ENCODE assay signal across 7 mouse cellular contexts in genomic region chr5:149322938-149323553, GRCm38 (mm10). TPM values are rescaled to one million over a fixed set of nuclear protein-coding genes. Genes with fewer than 3 reads are reported as not detected.
DNase-seq lines count a peak whose midpoint lies in the region; ATAC-seq and TF ChIP-seq lines count a peak whose summit lies in the region.

No protein-coding gene starts in this region.

- no peaks in the 10 kb centered on the region for H3K79me2 ChIP-seq in heart, adult 2 months (replicated peaks; ENCODE audit: control insufficient read depth, insufficient read depth, low read length)

- peaks cover 27% of the 10 kb centered on the region for H3K4me1 ChIP-seq in midbrain, embryonic 16.5 days (ENCODE audit: control insufficient read depth, insufficient read depth, low read length)
- peaks cover 30% of the 10 kb centered on the region for H3K4me1 ChIP-seq in midbrain, embryonic 11.5 days (ENCODE audit: control insufficient read depth, insufficient read depth, low read length)
- H3K4me1 ChIP-seq in heart, adult 2 months (ENCODE audit: control insufficient read depth, insufficient read depth, low read length), result peaks cover 11% of the 10 kb centered on the region
- H3K4me1 ChIP-seq in stomach, postnatal 0 days (replicated peaks; ENCODE audit: control insufficient read depth, insufficient read depth), result 0 out of 2 replicates have a peak, but pooled peaks cover 6% of the 10 kb centered on the region

- H3K4me3 ChIP-seq in midbrain, embryonic 16.5 days (ENCODE audit: low read depth, low read length), result no peak overlapping the region
- no peak overlapping the region for H3K4me3 ChIP-seq in midbrain, embryonic 11.5 days (ENCODE audit: low read depth, low read length)
- no peak overlapping the region for H3K4me3 ChIP-seq in heart, adult 2 months
- no peak overlapping the region for H3K4me3 ChIP-seq in stomach, postnatal 0 days (ENCODE audit: low read depth, low read length)

- H3K9me3 ChIP-seq in midbrain, embryonic 16.5 days (replicated peaks; ENCODE audit: control insufficient read depth, low read length, poor library complexity, severe bottlenecking), result no peaks in the 10 kb centered on the region
- no peaks in the 10 kb centered on the region for H3K9me3 ChIP-seq in midbrain, embryonic 11.5 days (ENCODE audit: control insufficient read depth, low read length)
- no peaks in the 10 kb centered on the region for H3K9me3 ChIP-seq in stomach, postnatal 0 days (ENCODE audit: control insufficient read depth, low read length)

- TF ChIP-seq CTCF in heart, adult 2 months (IDR thresholded peaks at IDR 0.05), result no peak
- TF ChIP-seq CTCF in stomach, postnatal 0 days (IDR thresholded peaks at IDR 0.05; ENCODE audit: low read depth), result no peak

- intact Hi-C loops in heart, adult 2 months (cut with DNase I), result no loop called here

- no peak overlapping the region for H3K4me2 ChIP-seq in midbrain, embryonic 16.5 days (ENCODE audit: low read length)
- no peak overlapping the region for H3K4me2 ChIP-seq in midbrain, embryonic 11.5 days
- no peak overlapping the region for H3K4me2 ChIP-seq in stomach, postnatal 0 days (replicated peaks; ENCODE audit: low read depth)

- H3K27me3 ChIP-seq in midbrain, embryonic 16.5 days (ENCODE audit: control insufficient read depth, insufficient read depth, low read depth, low read length), result no peaks in the 10 kb centered on the region
- H3K27me3 ChIP-seq in midbrain, embryonic 11.5 days (ENCODE audit: control insufficient read depth, insufficient read depth, low read length), result no peaks in the 10 kb centered on the region
- H3K27me3 ChIP-seq in heart, adult 2 months (ENCODE audit: control insufficient read depth, insufficient read depth, low read length), result no peaks in the 10 kb centered on the region
- no peaks in the 10 kb centered on the region for H3K27me3 ChIP-seq in stomach, postnatal 0 days (ENCODE audit: control insufficient read depth, insufficient read depth, low read length)

- WGBS in midbrain, embryonic 16.5 days, result 90% methylated on average over 9 of the region's 9 CpGs
- 91% methylated on average over 9 of the region's 9 CpGs for WGBS in midbrain, embryonic 11.5 days
- WGBS in heart, adult 2 months, result 78% methylated on average over 9 of the region's 9 CpGs
- WGBS in stomach, postnatal 0 days, result 70% methylated on average over 9 of the region's 9 CpGs

- ATAC-seq in midbrain, embryonic 16.5 days, result 0 out of 2 replicates have a peak, but pooled peaks have one; percentile 26
- ATAC-seq in midbrain, embryonic 11.5 days (ENCODE audit: low FRiP score), result no peak
- ATAC-seq in stomach, postnatal 0 days (ENCODE audit: low FRiP score, low TSS enrichment), result peak; percentile 62; the same call in 1 of the 2 replicates

- TF ChIP-seq EP300 in heart, adult 2 months (IDR thresholded peaks at IDR 0.05; ENCODE audit: insufficient read depth, low read depth, low read length), result no peak
- TF ChIP-seq EP300 in stomach, postnatal 0 days (optimal IDR thresholded peaks at IDR 0.05), result no peak

- no peaks in the 10 kb centered on the region for H3K36me3 ChIP-seq in midbrain, embryonic 16.5 days (ENCODE audit: control insufficient read depth, insufficient read depth, low read length)
- H3K36me3 ChIP-seq in midbrain, embryonic 11.5 days (ENCODE audit: control insufficient read depth, insufficient read depth, low read length), result no peaks in the 10 kb centered on the region
- H3K36me3 ChIP-seq in heart, adult 2 months (ENCODE audit: control insufficient read depth, insufficient read depth, low read length), result no peaks in the 10 kb centered on the region
- H3K36me3 ChIP-seq in stomach, postnatal 0 days (ENCODE audit: control insufficient read depth, insufficient read depth, low read length), result no peaks in the 10 kb centered on the region

- H3K27ac ChIP-seq in midbrain, embryonic 16.5 days (ENCODE audit: low read length), result no peak overlapping the region
- H3K27ac ChIP-seq in midbrain, embryonic 11.5 days (ENCODE audit: low read depth, low read length), result no peak overlapping the region
- H3K27ac ChIP-seq in heart, adult 2 months, result no peak overlapping the region
- no peak overlapping the region for H3K27ac ChIP-seq in stomach, postnatal 0 days (replicated peaks)

- no peak for TF ChIP-seq POLR2A in heart, adult 2 months (IDR thresholded peaks at IDR 0.05; ENCODE audit: insufficient read depth, low read depth, low read length)

- no peak overlapping the region for H3K9ac ChIP-seq in midbrain, embryonic 16.5 days (ENCODE audit: low read depth, low read length)
- no peak overlapping the region for H3K9ac ChIP-seq in midbrain, embryonic 11.5 days (ENCODE audit: low read length)
- H3K9ac ChIP-seq in heart, adult 2 months (ENCODE audit: low read depth, low read length), result no peak overlapping the region
- H3K9ac ChIP-seq in stomach, postnatal 0 days (ENCODE audit: low read length), result no peak overlapping the region

- no peak for DNase-seq in midbrain, embryonic 11.5 days (ENCODE audit: low spot score, missing footprints)
- peak; percentile 63 to 79 for DNase-seq in heart, adult 2 months
- DNase-seq in kidney, adult 8-10 months, result peak; percentile 93
- peak; percentile 61 for DNase-seq in stomach, postnatal 0 days (ENCODE audit: low spot score)
- no peak for DNase-seq in testis, postnatal 14 days (ENCODE audit: low spot score)
- no peak for DNase-seq in layer of hippocampus, postnatal 14 days (ENCODE audit: low spot score in 2 of 2)

RNA-seq across cellular contexts. Expression of gene Alox5ap, which starts 58.5 kb away (rescaled TPM):
- polyA plus RNA-seq in midbrain, embryonic 16.5 days (2015; fragmentation: Nextera tagmentation; extraction: Ambion mirVana), result 9.3 and 12.6 TPM in 2 replicates
- 6.3 and 9.3 TPM in 2 replicates for polyA plus RNA-seq in midbrain, embryonic 11.5 days (2014; fragmentation: Nextera tagmentation; extraction: Ambion mirVana)
- total RNA-seq in heart, adult 2 months (2021), result 10 to 100 TPM; 19.9 to 21.1 TPM
- 25.5 and 26.5 TPM in 2 replicates for polyA plus RNA-seq in heart, adult 2 months (2012; rRNA removed)
- 8.2 and 9.3 TPM in 2 replicates for polyA plus RNA-seq in stomach, postnatal 0 days (2015; fragmentation: Nextera tagmentation; extraction: Ambion mirVana)
- total RNA-seq in layer of hippocampus, postnatal 14 days (2021), result 1 to 10 TPM; 7.6 to 7.9 TPM

Comparison
In these comparisons a context has a peak if more than half of its experiments do, and no peak if none do; other contexts are left out.
1. DNase-seq: peak in heart, adult 2 months (2 of 2), kidney, adult 8-10 months (2 of 2) and stomach, postnatal 0 days (single experiment); none in midbrain, embryonic 11.5 days (single experiment), testis, postnatal 14 days (single experiment) and layer of hippocampus, postnatal 14 days (0 of 2).